Mouse (Mus musculus): ENCODE measurements around the gene Cryba2.

The Cryba2 gene

GRCm38 (mm10) chr1:74884196-74885141 lies 8.5 kb downstream of the Cryba2 start:
- in situ Hi-C loops (cut with MseI, MboI): no loop called here

GRCm38 (mm10) chr1:74883441-74883840 lies 9.5 kb downstream of the Cryba2 start:
- in situ Hi-C loops (cut with MseI, MboI): no loop called here

- in situ Hi-C loops (cut with MseI, MboI): no loop called here
Observed at GRCm38 (mm10) chr1:74882828-74883227, 10.1 kb downstream of the Cryba2 start.

GRCm38 (mm10) chr1:74882055-74882734 lies 10.7 kb downstream of the Cryba2 start:
- in situ Hi-C loops (cut with MseI, MboI): no loop called here

- in situ Hi-C loops (cut with MseI, MboI): no loop called here
Observed at GRCm38 (mm10) chr1:74880785-74881360, 12.1 kb downstream of the Cryba2 start.

- in situ Hi-C loops (cut with MseI, MboI): no loop called here
Observed at GRCm38 (mm10) chr1:74877199-74877598, 15.7 kb downstream of the Cryba2 start.

- in situ Hi-C loops (cut with MseI, MboI): no loop called here
Observed at GRCm38 (mm10) chr1:74872218-74872617, 20.7 kb downstream of the Cryba2 start.

GRCm38 (mm10) chr1:74861783-74862182 lies 31.2 kb downstream of the Cryba2 start:
- in situ Hi-C loops (cut with MseI, MboI): no loop called here

- in situ Hi-C loops (cut with MseI, MboI): no loop called here
Observed at GRCm38 (mm10) chr1:74859223-74859984, 33.5 kb downstream of the Cryba2 start.

- in situ Hi-C loops (cut with MseI, MboI): no loop called here
Observed at GRCm38 (mm10) chr1:74858805-74859204, 34.1 kb downstream of the Cryba2 start.

GRCm38 (mm10) chr1:74858171-74858719 lies 34.7 kb downstream of the Cryba2 start:
- in situ Hi-C loops (cut with MseI, MboI): no loop called here

GRCm38 (mm10) chr1:74857677-74858076 lies 35.3 kb downstream of the Cryba2 start:
- in situ Hi-C loops (cut with MseI, MboI): no loop called here

- in situ Hi-C loops (cut with MseI, MboI): no loop called here
Observed at GRCm38 (mm10) chr1:74857201-74857600, 35.7 kb downstream of the Cryba2 start.

- in situ Hi-C loops (cut with MseI, MboI): no loop called here
Observed at GRCm38 (mm10) chr1:74856791-74857190, 36.2 kb downstream of the Cryba2 start.

GRCm38 (mm10) chr1:74856439-74856720 lies 36.6 kb downstream of the Cryba2 start:
- in situ Hi-C loops (cut with MseI, MboI): no loop called here

- in situ Hi-C loops (cut with MseI, MboI): no loop called here
Observed at GRCm38 (mm10) chr1:74855651-74856438, 37.1 kb downstream of the Cryba2 start.

GRCm38 (mm10) chr1:74855156-74855555 lies 37.8 kb downstream of the Cryba2 start:
- in situ Hi-C loops (cut with MseI, MboI): no loop called here

GRCm38 (mm10) chr1:74854306-74855056 lies 38.5 kb downstream of the Cryba2 start, which contains the start of gene Cdk5r2:
TSS of gene Cdk5r2 (plus strand) at chr1:74854934.
- in situ Hi-C loops (cut with MseI, MboI): no loop called here

GRCm38 (mm10) chr1:74851001-74851775 lies 41.8 kb downstream of the Cryba2 start:
- in situ Hi-C loops (cut with MseI, MboI): no loop called here
